8 mouse cellular contexts compared by ENCODE assay signal in the genomic region with DNA sequence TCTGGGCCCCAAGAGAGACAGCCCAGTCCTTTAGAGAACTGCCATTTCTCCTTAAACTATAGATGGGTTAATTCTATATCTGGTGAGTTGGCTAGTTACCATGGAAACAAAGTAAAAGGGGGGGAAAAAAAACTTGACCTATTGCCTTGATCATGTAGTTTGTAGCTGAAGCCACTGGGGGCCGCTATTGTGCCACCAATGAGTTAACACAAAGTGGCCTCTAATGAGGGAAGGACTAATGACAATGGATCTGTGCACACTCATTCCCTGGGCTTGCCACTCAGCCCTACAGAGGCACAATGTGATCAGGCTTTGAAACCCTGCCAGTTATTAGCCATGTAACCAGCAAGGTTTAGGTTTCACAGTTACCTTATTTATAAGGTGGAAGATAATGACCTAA. TPM values are rescaled to one million over a fixed set of nuclear protein-coding genes. Genes with fewer than 3 reads are reported as not detected.
DNase-seq lines count a peak whose midpoint lies in the region; ATAC-seq and TF ChIP-seq lines count a peak whose summit lies in the region.

No protein-coding gene starts in this region.

- no peak for ATAC-seq in limb, embryonic 14.5 days (ENCODE audit: low FRiP score, low read depth)
- ATAC-seq in neural tube, embryonic 11.5 days (ENCODE audit: insufficient read depth, low FRiP score, low TSS enrichment), result no peak
- no peak for ATAC-seq in activated CD4-positive, CD25-positive, alpha-beta regulatory T cell, adult 4 months

- H3K4me3 ChIP-seq in hindbrain, embryonic 10.5 days, result no peak overlapping the region
- H3K4me3 ChIP-seq in limb, embryonic 14.5 days (replicated peaks; ENCODE audit: low read length), result no peak overlapping the region
- no peak overlapping the region for H3K4me3 ChIP-seq in neural tube, embryonic 11.5 days (ENCODE audit: low read depth, low read length)

- peak overlapping the region; percentile 53 for H3K27ac ChIP-seq in hindbrain, embryonic 10.5 days
- no peak overlapping the region for H3K27ac ChIP-seq in limb, embryonic 14.5 days (replicated peaks; ENCODE audit: low read depth, low read length)
- H3K27ac ChIP-seq in neural tube, embryonic 11.5 days (ENCODE audit: low read depth, low read length), result no peak overlapping the region

- H3K36me3 ChIP-seq in hindbrain, embryonic 10.5 days, result peaks cover 3% of the 10 kb centered on the region
- peaks cover 1% of the 10 kb centered on the region; the same call in 1 of the 2 replicates for H3K36me3 ChIP-seq in limb, embryonic 14.5 days (ENCODE audit: control insufficient read depth, insufficient read depth, low read length)
- no peaks in the 10 kb centered on the region for H3K36me3 ChIP-seq in neural tube, embryonic 11.5 days (ENCODE audit: control insufficient read depth, insufficient read depth, low read length)

- peak; percentile 57 for DNase-seq in ovary, postnatal 14 days (ENCODE audit: low spot score)
- DNase-seq in ovary, adult 18-20 months (ENCODE audit: low spot score), result no peak
- peak; percentile 87 for DNase-seq in NIH3T3 (ENCODE audit: low read depth)
- DNase-seq in cerebellum, postnatal 36 days, result peak; percentile 84 to 86
- peak; percentile 79 for DNase-seq in hindbrain, embryonic 10.5 days (ENCODE audit: low spot score)
- peak; percentile 63 for DNase-seq in limb, embryonic 14.5 days (ENCODE audit: low spot score)
- peak; percentile 77 for DNase-seq in neural tube, embryonic 11.5 days (ENCODE audit: low spot score)

- 0% methylated on average over 1 of the region's 1 CpGs for WGBS in hindbrain, embryonic 10.5 days
- 0% methylated on average over 1 of the region's 1 CpGs for WGBS in limb, embryonic 14.5 days
- 0% methylated on average over 1 of the region's 1 CpGs for WGBS in neural tube, embryonic 11.5 days

- H3K4me1 ChIP-seq in hindbrain, embryonic 10.5 days (replicated peaks), result peaks cover 51% of the 10 kb centered on the region
- H3K4me1 ChIP-seq in limb, embryonic 14.5 days (ENCODE audit: control insufficient read depth, insufficient read depth, low read length), result peaks cover 19% of the 10 kb centered on the region
- H3K4me1 ChIP-seq in neural tube, embryonic 11.5 days (ENCODE audit: control insufficient read depth, insufficient read depth, low read length), result peaks cover 17% of the 10 kb centered on the region

- no peaks in the 10 kb centered on the region for H3K27me3 ChIP-seq in hindbrain, embryonic 10.5 days (ENCODE audit: insufficient read depth, poor library complexity, severe bottlenecking)
- no peaks in the 10 kb centered on the region for H3K27me3 ChIP-seq in limb, embryonic 14.5 days (ENCODE audit: control insufficient read depth, insufficient read depth, low read length)
- no peaks in the 10 kb centered on the region for H3K27me3 ChIP-seq in neural tube, embryonic 11.5 days (ENCODE audit: control insufficient read depth, insufficient read depth, low read length)

- no peak for TF ChIP-seq POLR2A in limb, embryonic 14.5 days (IDR thresholded peaks at IDR 0.05; ENCODE audit: borderline replicate concordance, extremely low read depth, insufficient read depth, insufficient read length)

- H3K4me2 ChIP-seq in limb, embryonic 14.5 days (replicated peaks; ENCODE audit: low read depth, low read length, severe bottlenecking), result no peak overlapping the region
- no peak overlapping the region for H3K4me2 ChIP-seq in neural tube, embryonic 11.5 days (ENCODE audit: low read depth)

- H3K9ac ChIP-seq in limb, embryonic 14.5 days (ENCODE audit: low read depth, low read length, severe bottlenecking), result no peak overlapping the region
- no peak overlapping the region for H3K9ac ChIP-seq in neural tube, embryonic 11.5 days (ENCODE audit: low read length)

- no peaks in the 10 kb centered on the region for H3K9me3 ChIP-seq in hindbrain, embryonic 10.5 days
- H3K9me3 ChIP-seq in limb, embryonic 14.5 days (ENCODE audit: control insufficient read depth, low read length), result no peaks in the 10 kb centered on the region
- H3K9me3 ChIP-seq in neural tube, embryonic 11.5 days (ENCODE audit: control insufficient read depth, low read length), result no peaks in the 10 kb centered on the region

RNA-seq across cellular contexts. Expression of a gene that starts 3.4 kb away (rescaled TPM):
- 80.0 and 81.4 TPM in 2 replicates for polyA plus RNA-seq in hindbrain, embryonic 10.5 days (2016; fragmentation: Nextera tagmentation; extraction: Ambion mirVana)
- polyA plus RNA-seq in limb, embryonic 14.5 days (2012; rRNA removed), result 90.2 and 145 TPM in 2 replicates
- polyA plus RNA-seq in limb, embryonic 14.5 days (2014; fragmentation: Nextera tagmentation; extraction: Ambion mirVana), result 61.5 and 66.1 TPM in 2 replicates
- polyA plus RNA-seq in neural tube, embryonic 11.5 days (2014; fragmentation: Nextera tagmentation; extraction: Ambion mirVana), result 68.8 and 73.6 TPM in 2 replicates
- 10 to 100 TPM; 38.4 to 47.2 TPM for polyA plus RNA-seq in activated CD4-positive, CD25-positive, alpha-beta regulatory T cell, adult 4 months (2017; shearing (Covaris generic))

RNA-seq across cellular contexts. Expression of a gene that starts 13.4 kb away (rescaled TPM):
- polyA plus RNA-seq in hindbrain, embryonic 10.5 days (2016; fragmentation: Nextera tagmentation; extraction: Ambion mirVana), result 5.9 and 8.2 TPM in 2 replicates
- polyA plus RNA-seq in limb, embryonic 14.5 days (2012; rRNA removed), result 49.0 and 75.9 TPM in 2 replicates
- 9.5 and 12.8 TPM in 2 replicates for polyA plus RNA-seq in limb, embryonic 14.5 days (2014; fragmentation: Nextera tagmentation; extraction: Ambion mirVana)
- 10.0 and 10.5 TPM in 2 replicates for polyA plus RNA-seq in neural tube, embryonic 11.5 days (2014; fragmentation: Nextera tagmentation; extraction: Ambion mirVana)
- polyA plus RNA-seq in activated CD4-positive, CD25-positive, alpha-beta regulatory T cell, adult 4 months (2017; shearing (Covaris generic)), result under 1 TPM in 1 of 2 experiments, not detected in 1; 0.31 TPM
